Mouse (Mus musculus) MEL (cell line): ENCODE measurements around the gene Lmod1. TPM values are rescaled to one million over a fixed set of nuclear protein-coding genes. Genes with fewer than 3 reads are reported as not detected.
A peak's percentile ranks its signal among the peaks of the same experiment; 100 is the strongest.
"Not testable (repeated sequence)": the region's sequence is repeated elsewhere in the genome, so short reads cannot be mapped to it uniquely, and the experiment has no call there.

Experiments
- DNase-seq: peaks from one replicate; pipeline ENCODE4 v3.0.0; 2011; ENCODE audit warnings: low read depth, low spot score
- H3K27ac ChIP-seq: 2 replicates; pipeline ENCODE4 v1.5.1; 2012; ENCODE audit warnings: low read depth, mild to moderate bottlenecking, control low read depth, low read length, moderate library complexity; ENCODE audit not compliant: control insufficient read depth
- H3K27me3 ChIP-seq, 2 experiments: fragments of 150-350 bp in 1 of 2; sonication (generic) in 1 of 2; 2 replicates each; pipeline ENCODE4 v1.6.1; 2012; ENCODE audit warnings: low read length in 2 of 2, mild to moderate bottlenecking in 2 of 2, improper control_type of control experiment in 1 of 2, moderate library complexity in 1 of 2; ENCODE audit not compliant: insufficient read depth in 2 of 2, control insufficient read depth in 1 of 2
- H3K36me3 ChIP-seq, 2 experiments: 2 replicates each; pipeline ENCODE4 v1.6.1; 2012 to 2014; ENCODE audit warnings: low read length in 2 of 2, improper control_type of control experiment in 1 of 2, inconsistent platforms in 1 of 2, mild to moderate bottlenecking in 1 of 2; ENCODE audit not compliant: insufficient read depth in 2 of 2, control insufficient read depth in 1 of 2
- H3K4me1 ChIP-seq, 2 experiments: fragments of 150-350 bp in 1 of 2; sonication (generic) in 1 of 2; 2 replicates each; pipeline ENCODE4 v1.6.1; 2012; ENCODE audit warnings: low read length in 2 of 2, improper control_type of control experiment in 1 of 2, mild to moderate bottlenecking in 1 of 2; ENCODE audit not compliant: insufficient read depth in 2 of 2, control insufficient read depth in 1 of 2
- H3K4me3 ChIP-seq, 2 experiments: fragments of 150-350 bp in 1 of 2; sonication (generic) in 1 of 2; 2 replicates each; pipeline ENCODE4 v1.5.1; 2012; ENCODE audit warnings: low read depth in 2 of 2, low read length in 2 of 2, mild to moderate bottlenecking in 2 of 2, moderate library complexity in 2 of 2, control low read depth in 1 of 2, improper control_type of control experiment in 1 of 2; ENCODE audit not compliant: control insufficient read depth in 1 of 2, insufficient read depth in 1 of 2
- H3K79me2 ChIP-seq: 2 replicates; pipeline ENCODE4 v1.6.1; 2012; ENCODE audit warnings: mild to moderate bottlenecking, low read length, moderate library complexity; ENCODE audit not compliant: control insufficient read depth, poor library complexity, insufficient read depth
- H3K9ac ChIP-seq: 2 replicates; pipeline ENCODE4 v1.6.1; 2012; ENCODE audit warnings: low read depth, mild to moderate bottlenecking, control low read depth, low read length, moderate library complexity; ENCODE audit not compliant: control insufficient read depth, poor library complexity, severe bottlenecking
- H3K9me3 ChIP-seq: fragments of 150-350 bp; sonication (generic); replicated peaks from 2 replicates; pipeline ENCODE4 v1.6.1; 2012; ENCODE audit warnings: mild to moderate bottlenecking, low read length, improper control_type of control experiment, moderate library complexity; ENCODE audit not compliant: insufficient read depth
- BHLHE40 ChIP-seq: IDR thresholded peaks from 2 replicates; pipeline ENCODE4 v1.6.1; 2012; ENCODE audit warnings: low read depth, mild to moderate bottlenecking, inconsistent platforms, low read length, improper control_type of control experiment, borderline replicate concordance
- CTCF ChIP-seq, 3 experiments: IDR thresholded peaks in 2 of 3; conservative IDR thresholded peaks in 1 of 3; 2 replicates each; pipeline ENCODE4 v1.5.1; 2011 to 2012; ENCODE audit warnings: low read length in 3 of 3, low read depth in 2 of 3, mild to moderate bottlenecking in 2 of 3, improper control_type of control experiment in 1 of 3, inconsistent platforms in 1 of 3, mixed read lengths in 1 of 3, moderate library complexity in 1 of 3; ENCODE audit not compliant: control insufficient read depth in 1 of 3, insufficient read depth in 1 of 3, poor library complexity in 1 of 3, severe bottlenecking in 1 of 3
- E2F4 ChIP-seq: IDR thresholded peaks from 2 replicates; pipeline ENCODE4 v1.6.1; 2011; ENCODE audit warnings: low read depth, low read length, improper control_type of control experiment, borderline replicate concordance
- GATA1 ChIP-seq: IDR thresholded peaks from 2 replicates; pipeline ENCODE4 v1.6.1; 2011; ENCODE audit warnings: low read depth, low read length, improper control_type of control experiment
- MAFK ChIP-seq: IDR thresholded peaks from 2 replicates; pipeline ENCODE4 v1.6.1; 2011; ENCODE audit warnings: low read depth, mild to moderate bottlenecking, low read length, improper control_type of control experiment, borderline replicate concordance
- MXI1 ChIP-seq: IDR thresholded peaks from 2 replicates; pipeline ENCODE4 v1.6.1; 2011; ENCODE audit warnings: mild to moderate bottlenecking, low read depth, low read length, improper control_type of control experiment
- MYC ChIP-seq: IDR thresholded peaks from 2 replicates; pipeline ENCODE4 v1.6.1; 2011; ENCODE audit warnings: low read depth, mild to moderate bottlenecking, low read length, improper control_type of control experiment, moderate library complexity
- NELFE ChIP-seq: IDR thresholded peaks from 2 replicates; pipeline ENCODE4 v1.6.1; 2011; ENCODE audit warnings: low read depth, low read length, improper control_type of control experiment
- NRF1 ChIP-seq: IDR thresholded peaks from 2 replicates; pipeline ENCODE4 v1.6.1; 2014; ENCODE audit warnings: low read depth, mild to moderate bottlenecking, inconsistent platforms, low read length, improper control_type of control experiment, moderate library complexity; ENCODE audit not compliant: poor library complexity, insufficient read depth, severe bottlenecking
- RAD21 ChIP-seq: IDR thresholded peaks from 2 replicates; pipeline ENCODE4 v1.6.1; 2011; ENCODE audit warnings: mild to moderate bottlenecking, low read depth, low read length, improper control_type of control experiment
- TAL1 ChIP-seq: IDR thresholded peaks from 2 replicates; pipeline ENCODE4 v1.6.1; 2012; ENCODE audit warnings: mild to moderate bottlenecking, inconsistent platforms, low read length, moderate library complexity, mixed read lengths
- TBP ChIP-seq: IDR thresholded peaks from 2 replicates; pipeline ENCODE4 v1.8.0; 2011; ENCODE audit warnings: low read depth, low read length, improper control_type of control experiment
- UBTF ChIP-seq: IDR thresholded peaks from 2 replicates; pipeline ENCODE4 v1.6.1; 2012; ENCODE audit warnings: low read depth, mild to moderate bottlenecking, inconsistent platforms, low read length, improper control_type of control experiment, moderate library complexity, borderline replicate concordance; ENCODE audit not compliant: insufficient read depth
- ZKSCAN1 ChIP-seq: IDR thresholded peaks from 2 replicates; pipeline ENCODE4 v1.6.1; 2012; ENCODE audit warnings: low read depth, mild to moderate bottlenecking, inconsistent platforms, low read length, improper control_type of control experiment, moderate library complexity
- ZNF384 ChIP-seq: IDR thresholded peaks from 2 replicates; pipeline ENCODE4 v1.6.1; 2012; ENCODE audit warnings: low read depth, mild to moderate bottlenecking, inconsistent platforms, low read length, improper control_type of control experiment
- polyA plus RNA-seq, 2 experiments: library from polyadenylated mRNA; stranded (reverse) in 1 of 2; unstranded in 1 of 2; fragments of >175 nt in 1 of 2; fragments of >200 nt in 1 of 2; gene quantifications; 2 replicates each; pipeline versions ENCODE4 v1.2.1 to v1.2.4; 2012; ENCODE audit warnings: low replicate concordance in 2 of 2, low read depth in 1 of 2; ENCODE audit not compliant: insufficient read length in 2 of 2, insufficient read depth in 1 of 2, missing spikeins in 1 of 2
- total RNA-seq: library from RNA; depleted of rRNA; stranded (reverse); fragments of 300-350 nt; gene quantifications from 2 replicates; pipeline ENCODE4 v1.2.3, GENCODE M21; 2012

Gene Lmod1
- total and polyA plus RNA-seq, 3 experiments, result not detected

DNA sequence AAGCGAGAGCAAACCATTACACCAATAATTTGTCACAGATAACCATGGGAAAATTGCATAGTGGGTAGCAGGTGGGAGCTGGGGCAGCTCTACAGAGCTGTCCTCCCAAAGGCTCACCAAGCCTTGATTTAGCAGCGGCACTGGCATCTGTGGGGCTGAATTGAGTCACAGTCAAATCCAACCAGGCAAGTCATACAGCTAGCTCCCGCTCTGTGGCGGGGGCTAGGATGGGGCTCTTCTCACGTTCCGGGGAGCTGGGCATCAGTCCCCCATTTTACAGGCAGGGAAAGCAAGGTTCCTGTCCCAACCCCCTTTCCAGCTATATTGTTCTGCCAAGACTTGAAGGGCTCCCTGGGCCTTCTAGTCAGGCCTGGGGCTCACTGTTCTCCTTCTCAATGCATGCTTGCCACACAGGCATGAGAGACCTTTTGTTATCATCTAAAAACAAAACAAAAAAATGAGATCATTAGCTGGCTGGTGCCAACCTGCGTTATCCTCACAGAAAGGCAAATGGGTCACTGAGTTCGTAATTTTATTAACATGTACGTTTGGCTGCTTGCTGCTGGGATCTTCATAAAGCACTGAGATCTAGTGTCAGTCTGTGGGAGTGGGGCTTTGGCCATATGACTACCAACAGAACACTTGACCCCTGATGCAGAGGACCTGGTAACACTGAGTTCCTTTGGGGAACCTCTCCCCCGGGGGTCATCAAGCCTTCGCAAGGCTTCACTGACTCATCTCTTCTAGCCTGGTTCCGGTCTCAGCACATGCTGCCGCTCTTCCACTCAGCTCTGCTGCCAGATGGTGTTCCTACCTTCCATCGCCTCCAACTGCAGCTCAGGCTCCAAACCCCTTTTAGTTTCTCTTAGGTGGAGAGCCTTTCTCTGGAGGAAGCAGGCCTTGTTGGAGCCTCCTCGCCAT lies 55.7 kb downstream of the Lmod1 start:
- H3K9ac ChIP-seq, result no peak overlapping the region
- no peaks in the 10 kb centered on the region for H3K9me3 ChIP-seq
- no peak for TF ChIP-seq RAD21
- TF ChIP-seq MXI1, result no peak
- no peak for TF ChIP-seq TBP
- no peak for TF ChIP-seq NRF1
- TF ChIP-seq MYC, result no peak
- no peak for TF ChIP-seq NELFE
- no peak for TF ChIP-seq TAL1
- TF ChIP-seq GATA1, result no peak
- TF ChIP-seq ZNF384, result no peak
- TF ChIP-seq MAFK, result no peak
- no peak for TF ChIP-seq E2F4
- no peak for TF ChIP-seq UBTF
- TF ChIP-seq ZKSCAN1, result no peak
- TF ChIP-seq BHLHE40, result no peak
- peaks cover 0 to 2% of the 10 kb centered on the region in 2 experiments; a peak in 1 of 4 replicates for H3K36me3 ChIP-seq
- no peak for DNase-seq
- no peak overlapping the region for H3K4me3 ChIP-seq
- H3K4me1 ChIP-seq, result no peaks in the 10 kb centered on the region
- no peak overlapping the region for H3K27ac ChIP-seq
- H3K27me3 ChIP-seq, result no peaks in the 10 kb centered on the region
- H3K79me2 ChIP-seq, result no peaks in the 10 kb centered on the region

GRCm38 (mm10) chr1:135381560-135381959 lies 57.0 kb downstream of the Lmod1 start:
- H3K79me2 ChIP-seq, H3K4me1 ChIP-seq, DNase-seq, H3K36me3 ChIP-seq, H3K27ac ChIP-seq, H3K4me3 ChIP-seq, H3K27me3 ChIP-seq, H3K9ac ChIP-seq, H3K9me3 ChIP-seq: not testable (repeated sequence)
- TF ChIP-seq CTCF (IDR thresholded peaks at IDR 0.05 in 2 of 3, conservative IDR thresholded peaks at IDR 0.05 in 1 of 3; ENCODE audit: control insufficient read depth in 1 of 3, insufficient read depth in 1 of 3, low read depth in 2 of 3, low read length in 3 of 3, poor library complexity in 1 of 3, severe bottlenecking in 1 of 3), result peak in 1 of 3 experiments; percentile 7; a peak in 1 of 6 replicates
